Mouse (Mus musculus): Measurements from ENCODE around the gene Tcp10b. TPM values are rescaled to one million over a fixed set of nuclear protein-coding genes. Genes with fewer than 3 reads are reported as not detected.
"Not testable (repeated sequence)": the region's sequence is repeated elsewhere in the genome, so short reads cannot be mapped to it uniquely, and the experiment has no call there.

Gene Tcp10b
- polyA plus RNA-seq, 1 experiment, result not detected

- not testable (repeated sequence) for H3K27me3 ChIP-seq (ENCODE audit: control insufficient read depth); H3K4me1 ChIP-seq (ENCODE audit: control insufficient read depth); H3K9me3 ChIP-seq (ENCODE audit: control insufficient read depth, low read length); H3K4me3 ChIP-seq (replicated peaks); H3K36me3 ChIP-seq (ENCODE audit: control insufficient read depth)
Measured at GRCm38 (mm10) chr17:13123308-13124038, 62.6 kb downstream of the Tcp10b start.

DNA sequence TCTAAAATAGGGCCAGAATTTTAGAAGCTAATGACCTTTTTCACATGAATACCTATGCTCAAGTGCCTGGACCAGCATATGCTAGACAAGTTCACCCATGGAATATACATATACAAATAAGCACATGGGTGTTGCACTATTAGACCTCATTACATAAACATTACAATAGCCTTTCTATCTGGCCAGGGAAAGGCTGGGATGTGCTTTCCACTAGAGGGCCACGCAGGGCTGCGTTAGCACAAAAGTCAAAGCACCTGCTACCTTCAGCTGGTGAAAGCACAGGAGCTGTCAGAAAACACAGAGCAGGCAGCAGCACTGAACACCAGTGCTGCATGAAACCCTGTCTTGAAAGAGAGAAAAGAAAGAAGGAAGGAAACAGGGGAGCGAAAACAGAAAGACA, 63.3 kb downstream of the Tcp10b start:
- not testable (repeated sequence) for H3K9me3 ChIP-seq (ENCODE audit: control insufficient read depth, low read length); H3K4me3 ChIP-seq (replicated peaks); H3K27me3 ChIP-seq (ENCODE audit: control insufficient read depth); H3K4me1 ChIP-seq (ENCODE audit: control insufficient read depth); H3K36me3 ChIP-seq (ENCODE audit: control insufficient read depth)

DNA sequence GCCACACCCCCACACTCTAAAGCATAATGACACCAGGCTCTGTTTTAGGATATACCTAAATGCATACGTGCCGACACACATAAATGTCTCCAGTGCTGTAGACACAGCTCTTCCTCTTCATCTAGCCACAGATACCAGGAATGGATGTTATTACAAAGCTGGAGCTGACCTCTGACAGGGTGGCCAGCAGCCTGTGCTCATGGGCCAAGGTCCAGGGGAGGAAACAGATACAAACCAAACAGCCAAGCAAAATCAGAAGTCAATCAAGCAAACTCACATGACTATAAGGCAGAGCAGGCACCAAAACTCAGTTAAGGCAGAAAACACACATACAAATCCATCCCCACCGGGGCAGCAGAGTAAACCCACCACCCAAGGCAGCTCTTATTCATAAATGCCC, 68.4 kb downstream of the Tcp10b start:
- not testable (repeated sequence) for H3K4me3 ChIP-seq (replicated peaks); H3K4me1 ChIP-seq (ENCODE audit: control insufficient read depth); H3K36me3 ChIP-seq (ENCODE audit: control insufficient read depth); H3K27me3 ChIP-seq (ENCODE audit: control insufficient read depth); H3K9me3 ChIP-seq (ENCODE audit: control insufficient read depth, low read length)

- not testable (repeated sequence) for H3K36me3 ChIP-seq (ENCODE audit: control insufficient read depth); H3K4me1 ChIP-seq (ENCODE audit: control insufficient read depth); H3K4me3 ChIP-seq (replicated peaks); H3K27me3 ChIP-seq (ENCODE audit: control insufficient read depth); H3K9me3 ChIP-seq (ENCODE audit: control insufficient read depth, low read length)
Measured at GRCm38 (mm10) chr17:13129737-13130465, 69.0 kb downstream of the Tcp10b start.

DNA sequence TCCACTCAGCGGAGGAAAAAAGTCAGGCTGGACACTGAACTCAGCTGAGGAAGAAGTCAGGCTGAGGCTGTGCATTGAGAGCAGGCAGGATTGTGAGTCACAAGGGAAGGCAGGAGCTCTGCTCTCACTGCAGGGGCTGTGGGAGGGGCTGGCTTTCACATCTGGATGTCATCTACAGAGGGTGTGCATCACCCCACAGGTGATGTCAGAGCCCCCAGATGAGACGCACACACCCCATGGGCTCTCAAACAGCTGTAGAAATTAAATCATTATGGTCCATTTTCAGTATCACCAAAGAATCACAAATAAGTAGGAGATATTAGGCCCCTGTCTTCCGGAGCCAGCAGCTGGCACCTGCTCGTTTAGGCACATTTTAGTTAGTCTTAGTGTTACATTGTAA, 70.8 kb downstream of the Tcp10b start, which contains the start of gene Unc93a:
TSS of gene Unc93a (minus strand) at position 101 of the 400 bp plus-strand sequence.
- H3K9me3 ChIP-seq (ENCODE audit: control insufficient read depth, low read length); H3K4me1 ChIP-seq (ENCODE audit: control insufficient read depth); H3K4me3 ChIP-seq (replicated peaks); H3K27me3 ChIP-seq (ENCODE audit: control insufficient read depth); H3K36me3 ChIP-seq (ENCODE audit: control insufficient read depth): not testable (repeated sequence)

Other genes with a start within 250 kb of the Tcp10b start
- not detected in 2 replicates for gene Mas1, start 193.0 kb upstream of the Tcp10b start, polyA plus RNA-seq (2012)
- gene Mrgprh, start 185.1 kb upstream of the Tcp10b start, polyA plus RNA-seq (2012), result not detected in 2 replicates
- 0.02 and 0.06 TPM in 2 replicates for gene Pnldc1, start 150.9 kb upstream of the Tcp10b start, polyA plus RNA-seq (2012)
- 2.7 and 2.9 TPM in 2 replicates for gene Tcp1, start 145.4 kb upstream of the Tcp10b start, polyA plus RNA-seq (2012)
- gene Mrpl18, start 144.8 kb upstream of the Tcp10b start, polyA plus RNA-seq (2012), result 3.9 and 6.6 TPM in 2 replicates
- gene Acat3, start 120.5 kb upstream of the Tcp10b start, polyA plus RNA-seq (2012), result 0.18 TPM in 1 of 2 replicates, not detected in the other
- 0.38 and 0.69 TPM in 2 replicates for gene Acat2, start 100.4 kb upstream of the Tcp10b start, polyA plus RNA-seq (2012)
- gene Wtap, start 66.9 kb upstream of the Tcp10b start, polyA plus RNA-seq (2012), result 0.81 and 0.91 TPM in 2 replicates
- 30.9 and 38.6 TPM in 2 replicates for gene Sod2, start 54.3 kb upstream of the Tcp10b start, polyA plus RNA-seq (2012)
- gene Gpr31b, start 8.8 kb upstream of the Tcp10b start, polyA plus RNA-seq (2012), result not detected in 2 replicates
- gene Unc93a, start 70.7 kb downstream of the Tcp10b start, polyA plus RNA-seq (2012), result not detected in 2 replicates
- gene Smok2a, start 160.1 kb downstream of the Tcp10b start, polyA plus RNA-seq (2012), result not detected in 2 replicates
- gene Smok2b, start 169.2 kb downstream of the Tcp10b start, polyA plus RNA-seq (2012), result not detected in 2 replicates

Measured in erythroblast, embryonic 14.5 days (primary cell).